10 mouse cellular contexts compared by ENCODE assay signal in genomic region chr7:28587644-28588043, GRCm38 (mm10). TPM values are rescaled to one million over a fixed set of nuclear protein-coding genes. Genes with fewer than 3 reads are reported as not detected.
DNase-seq lines count a peak whose midpoint lies in the region; ATAC-seq and TF ChIP-seq lines count a peak whose summit lies in the region.
"Had no signal": no experiment of that assay in that cellular context is flagged by ENCODE, and none has a peak within 500 bp of the region (broad histone marks: within the 10 kb centered on the region; RNA-seq: fewer than 3 reads in every experiment).

No protein-coding gene starts in this region.

- H3K79me2 ChIP-seq in myocyte (ENCODE audit: control insufficient read depth, insufficient read depth): peaks cover 71% of the 10 kb centered on the region

- H3K36me3 ChIP-seq in liver, embryonic 12.5 days: 0 out of 2 replicates have a peak, but pooled peaks cover 5% of the 10 kb centered on the region
- peaks cover 3% of the 10 kb centered on the region; the same call in 1 of the 2 replicates for H3K36me3 ChIP-seq in liver, postnatal 0 days (replicated peaks; ENCODE audit: insufficient read depth, low read length)
- H3K36me3 ChIP-seq in embryonic facial prominence, embryonic 12.5 days: peaks cover 2% of the 10 kb centered on the region; the same call in 1 of the 2 replicates
- H3K36me3 ChIP-seq in kidney, embryonic 14.5 days (ENCODE audit: control insufficient read depth, insufficient read depth, low read length): no peaks in the 10 kb centered on the region
- H3K36me3 ChIP-seq in myocyte (ENCODE audit: control insufficient read depth, insufficient read depth): no peaks in the 10 kb centered on the region

- H3K9me3 ChIP-seq in liver, embryonic 12.5 days (replicated peaks): no peaks in the 10 kb centered on the region
- no peaks in the 10 kb centered on the region for H3K9me3 ChIP-seq in liver, postnatal 0 days (ENCODE audit: low read length)
- no peaks in the 10 kb centered on the region for H3K9me3 ChIP-seq in embryonic facial prominence, embryonic 12.5 days
- H3K9me3 ChIP-seq in kidney, embryonic 14.5 days (ENCODE audit: control insufficient read depth, low read length): no peaks in the 10 kb centered on the region

- H3K4me3 ChIP-seq in liver, embryonic 12.5 days: no peak overlapping the region
- no peak overlapping the region for H3K4me3 ChIP-seq in liver, postnatal 0 days (ENCODE audit: low read depth, low read length)
- no peak overlapping the region for H3K4me3 ChIP-seq in embryonic facial prominence, embryonic 12.5 days
- no peak overlapping the region for H3K4me3 ChIP-seq in kidney, embryonic 14.5 days (ENCODE audit: low read length)
- H3K4me3 ChIP-seq in myocyte: no peak overlapping the region

- TF ChIP-seq EP300 in liver, postnatal 0 days (IDR thresholded peaks at IDR 0.05; ENCODE audit: low read depth): no peak

- peaks cover 97% of the 10 kb centered on the region for H3K4me1 ChIP-seq in liver, embryonic 12.5 days
- peaks cover 68% of the 10 kb centered on the region for H3K4me1 ChIP-seq in liver, postnatal 0 days (ENCODE audit: insufficient read depth)
- peaks cover 59% of the 10 kb centered on the region for H3K4me1 ChIP-seq in embryonic facial prominence, embryonic 12.5 days
- peaks cover 76% of the 10 kb centered on the region for H3K4me1 ChIP-seq in kidney, embryonic 14.5 days (ENCODE audit: control insufficient read depth, insufficient read depth, low read length)

- DNase-seq in liver, postnatal 0 days: no peak

- no peak for TF ChIP-seq CTCF in liver, postnatal 0 days (IDR thresholded peaks at IDR 0.05; ENCODE audit: low read depth)

- peak overlapping the region; percentile 13 for H3ac ChIP-seq in myocyte (ENCODE audit: control insufficient read depth, insufficient read length)

- TF ChIP-seq POLR2A in myocyte (IDR thresholded peaks at IDR 0.05; ENCODE audit: insufficient read length, low read depth): no peak

- H3K27me3 ChIP-seq in liver, embryonic 12.5 days (replicated peaks): no peaks in the 10 kb centered on the region
- H3K27me3 ChIP-seq in liver, postnatal 0 days (ENCODE audit: insufficient read depth, low read length): no peaks in the 10 kb centered on the region
- H3K27me3 ChIP-seq in embryonic facial prominence, embryonic 12.5 days: no peaks in the 10 kb centered on the region
- no peaks in the 10 kb centered on the region for H3K27me3 ChIP-seq in kidney, embryonic 14.5 days (ENCODE audit: control insufficient read depth, insufficient read depth, low read length)
- no peaks in the 10 kb centered on the region for H3K27me3 ChIP-seq in myocyte (ENCODE audit: control insufficient read depth, insufficient read depth, insufficient read length)

- H3K9ac ChIP-seq in liver, embryonic 12.5 days: no peak overlapping the region
- H3K9ac ChIP-seq in liver, postnatal 0 days (replicated peaks): no peak overlapping the region
- H3K9ac ChIP-seq in embryonic facial prominence, embryonic 12.5 days: 0 out of 2 replicates have a peak overlapping the region, but pooled peaks have one; percentile 12
- H3K9ac ChIP-seq in kidney, embryonic 14.5 days (ENCODE audit: low read depth, low read length): no peak overlapping the region

- 0 out of 2 replicates have a peak overlapping the region, but pooled peaks have one; percentile 11 for H3K27ac ChIP-seq in liver, embryonic 12.5 days
- no peak overlapping the region for H3K27ac ChIP-seq in liver, postnatal 0 days (ENCODE audit: low read depth)
- H3K27ac ChIP-seq in embryonic facial prominence, embryonic 12.5 days: peak overlapping the region; percentile 63; the same call in 1 of the 2 replicates
- H3K27ac ChIP-seq in kidney, embryonic 14.5 days (ENCODE audit: low read depth, low read length): peak overlapping the region; percentile 25

- H3K4me2 ChIP-seq in liver, embryonic 12.5 days: no peak overlapping the region
- no peak overlapping the region for H3K4me2 ChIP-seq in liver, postnatal 0 days (ENCODE audit: low read depth, low read length)
- no peak overlapping the region for H3K4me2 ChIP-seq in embryonic facial prominence, embryonic 12.5 days (replicated peaks)
- no peak overlapping the region for H3K4me2 ChIP-seq in kidney, embryonic 14.5 days (replicated peaks; ENCODE audit: low read depth, low read length)
- peak overlapping the region; percentile 28 for H3K4me2 ChIP-seq in myocyte (ENCODE audit: low read depth)

- no peak for ATAC-seq in liver, embryonic 12.5 days
- no peak for ATAC-seq in liver, postnatal 0 days
- ATAC-seq in embryonic facial prominence, embryonic 12.5 days (ENCODE audit: insufficient number of reproducible peaks, insufficient read depth, low FRiP score, low TSS enrichment): peak; percentile 5; the same call in 1 of the 2 replicates
- peak; percentile 44; the same call in 1 of the 2 replicates for ATAC-seq in kidney, embryonic 14.5 days (ENCODE audit: low FRiP score, low TSS enrichment)
- no peak for ATAC-seq in erythroblast, adult 5-6 weeks (replicated peaks; ENCODE audit: low FRiP score, poor library complexity, severe bottlenecking)
- ATAC-seq in inflammation-experienced regulatory T-cells, adult 6 months: no peak

TF ChIP-seq in myocyte, 11 proteins besides CTCF, POLR2A, EP300 and RAD21:
- TF ChIP-seq SRF (IDR thresholded peaks at IDR 0.05; ENCODE audit: control insufficient read depth, insufficient read length, low read depth) (no peak), MYOG (IDR thresholded peaks at IDR 0.05; ENCODE audit: control insufficient read depth in 1 of 3, insufficient read depth in 1 of 3, insufficient read length in 2 of 3, low read depth in 2 of 3) (peak in 1 of 3 experiments; percentile 19)

RNA-seq across cellular contexts. Expression of gene Samd4b, which starts 10.3 kb away (rescaled TPM):
- polyA plus RNA-seq in liver, embryonic 12.5 days (2016; fragmentation: Nextera tagmentation; extraction: Ambion mirVana): 10.0 and 12.5 TPM in 2 replicates
- 3.5 and 4.3 TPM in 2 replicates for polyA plus RNA-seq in liver, postnatal 0 days (2015; fragmentation: Nextera tagmentation; extraction: Ambion mirVana)
- 36.6 and 36.8 TPM in 2 replicates for polyA plus RNA-seq in embryonic facial prominence, embryonic 12.5 days (2016; fragmentation: Nextera tagmentation; extraction: Ambion mirVana)
- 33.3 and 34.9 TPM in 2 replicates for polyA plus RNA-seq in kidney, embryonic 14.5 days (2014; fragmentation: Nextera tagmentation; extraction: Ambion mirVana)
- polyA plus RNA-seq in myocyte (2012; fragmentation: generic; extraction: Trizol): 29.4 TPM
- total RNA-seq in erythroblast, adult 5-6 weeks (2015; ENCODE audit: low replicate concordance): 7.3 and 11.9 TPM in 2 replicates
- 3.1 and 4.8 TPM in 2 replicates for total RNA-seq in erythroblast, adult 5-6 weeks (2017; ENCODE audit: low replicate concordance)
- 1 to 10 TPM; 6.4 to 9.8 (median 8.2) TPM for polyA plus RNA-seq in inflammation-experienced regulatory T-cells, adult 6 months (2017; shearing (Covaris generic))

RNA-seq across cellular contexts. Expression of gene Pak4, which starts 10.3 kb away (rescaled TPM):
- 24.3 and 24.6 TPM in 2 replicates for polyA plus RNA-seq in liver, embryonic 12.5 days (2016; fragmentation: Nextera tagmentation; extraction: Ambion mirVana)
- 5.3 and 6.2 TPM in 2 replicates for polyA plus RNA-seq in liver, postnatal 0 days (2015; fragmentation: Nextera tagmentation; extraction: Ambion mirVana)
- polyA plus RNA-seq in embryonic facial prominence, embryonic 12.5 days (2016; fragmentation: Nextera tagmentation; extraction: Ambion mirVana): 43.4 and 44.1 TPM in 2 replicates
- 48.3 and 60.7 TPM in 2 replicates for polyA plus RNA-seq in kidney, embryonic 14.5 days (2014; fragmentation: Nextera tagmentation; extraction: Ambion mirVana)
- 27.5 TPM for polyA plus RNA-seq in myocyte (2012; fragmentation: generic; extraction: Trizol)
- total RNA-seq in erythroblast, adult 5-6 weeks (2015; ENCODE audit: low replicate concordance): 3.1 and 3.5 TPM in 2 replicates
- 2.0 and 6.4 TPM in 2 replicates for total RNA-seq in erythroblast, adult 5-6 weeks (2017; ENCODE audit: low replicate concordance)
- polyA plus RNA-seq in inflammation-experienced regulatory T-cells, adult 6 months (2017; shearing (Covaris generic)): 1 to 10 TPM; 2.1 to 3.7 (median 2.6) TPM

RNA-seq across cellular contexts. Expression of gene Nccrp1, which starts 40.6 kb away (rescaled TPM):
- polyA plus RNA-seq in liver, embryonic 12.5 days (2016; fragmentation: Nextera tagmentation; extraction: Ambion mirVana): not detected in 2 replicates
- polyA plus RNA-seq in liver, postnatal 0 days (2015; fragmentation: Nextera tagmentation; extraction: Ambion mirVana): not detected in 2 replicates
- not detected in 2 replicates for polyA plus RNA-seq in embryonic facial prominence, embryonic 12.5 days (2016; fragmentation: Nextera tagmentation; extraction: Ambion mirVana)
- polyA plus RNA-seq in kidney, embryonic 14.5 days (2014; fragmentation: Nextera tagmentation; extraction: Ambion mirVana): not detected in 2 replicates
- polyA plus RNA-seq in myocyte (2012; fragmentation: generic; extraction: Trizol): 0.07 TPM
- 0.84 TPM in 1 of 2 replicates, not detected in the other for total RNA-seq in erythroblast, adult 5-6 weeks (2015; ENCODE audit: low replicate concordance)
- not detected in 2 replicates for total RNA-seq in erythroblast, adult 5-6 weeks (2017; ENCODE audit: low replicate concordance)
- 1 to 10 TPM in 1 of 3 experiments, not detected in 2; 1.4 TPM for polyA plus RNA-seq in inflammation-experienced regulatory T-cells, adult 6 months (2017; shearing (Covaris generic))
- total RNA-seq: granulocyte monocyte progenitor cell, adult 5-6 weeks; liver, adult 2 months had no signal

RNA-seq across cellular contexts. Expression of gene Acp7, which starts 43.5 kb away (rescaled TPM):
- not detected in 2 replicates for polyA plus RNA-seq in liver, embryonic 12.5 days (2016; fragmentation: Nextera tagmentation; extraction: Ambion mirVana)
- not detected in 2 replicates for polyA plus RNA-seq in liver, postnatal 0 days (2015; fragmentation: Nextera tagmentation; extraction: Ambion mirVana)
- 0.18 TPM in 1 of 2 replicates, not detected in the other for polyA plus RNA-seq in embryonic facial prominence, embryonic 12.5 days (2016; fragmentation: Nextera tagmentation; extraction: Ambion mirVana)
- not detected in 2 replicates for polyA plus RNA-seq in kidney, embryonic 14.5 days (2014; fragmentation: Nextera tagmentation; extraction: Ambion mirVana)
- not detected for polyA plus RNA-seq in myocyte (2012; fragmentation: generic; extraction: Trizol)
- not detected in 2 replicates for total RNA-seq in erythroblast, adult 5-6 weeks (2015; ENCODE audit: low replicate concordance)
- total RNA-seq in erythroblast, adult 5-6 weeks (2017; ENCODE audit: low replicate concordance): not detected in 2 replicates
- not detected for polyA plus RNA-seq in inflammation-experienced regulatory T-cells, adult 6 months (2017; shearing (Covaris generic))
- total RNA-seq: granulocyte monocyte progenitor cell, adult 5-6 weeks; liver, adult 2 months; neutrophil, adult 5-6 weeks had no signal
- polyA plus RNA-seq: liver, adult 2 months had no signal

RNA-seq across cellular contexts. Expression of gene Sycn, which starts 47.0 kb away (rescaled TPM):
- polyA plus RNA-seq in liver, embryonic 12.5 days (2016; fragmentation: Nextera tagmentation; extraction: Ambion mirVana): not detected in 2 replicates
- polyA plus RNA-seq in liver, postnatal 0 days (2015; fragmentation: Nextera tagmentation; extraction: Ambion mirVana): 1.3 and 7.7 TPM in 2 replicates
- polyA plus RNA-seq in embryonic facial prominence, embryonic 12.5 days (2016; fragmentation: Nextera tagmentation; extraction: Ambion mirVana): not detected in 2 replicates
- not detected in 2 replicates for polyA plus RNA-seq in kidney, embryonic 14.5 days (2014; fragmentation: Nextera tagmentation; extraction: Ambion mirVana)
- not detected for polyA plus RNA-seq in myocyte (2012; fragmentation: generic; extraction: Trizol)
- not detected in 2 replicates for total RNA-seq in erythroblast, adult 5-6 weeks (2015; ENCODE audit: low replicate concordance)
- not detected in 2 replicates for total RNA-seq in erythroblast, adult 5-6 weeks (2017; ENCODE audit: low replicate concordance)
- polyA plus RNA-seq in inflammation-experienced regulatory T-cells, adult 6 months (2017; shearing (Covaris generic)): not detected
- total RNA-seq: granulocyte monocyte progenitor cell, adult 5-6 weeks; neutrophil, adult 5-6 weeks had no signal

Comparison
In these comparisons a context has a peak if more than half of its experiments do, and no peak if none do; other contexts are left out.
1. ATAC-seq: peak in embryonic facial prominence, embryonic 12.5 days (single experiment) and kidney, embryonic 14.5 days (single experiment); none in liver, embryonic 12.5 days (single experiment), liver, postnatal 0 days (single experiment), erythroblast, adult 5-6 weeks (single experiment) and inflammation-experienced regulatory T-cells, adult 6 months (single experiment).